Comparison of ENCODE assay signal across 8 mouse cellular contexts in the genomic region with DNA sequence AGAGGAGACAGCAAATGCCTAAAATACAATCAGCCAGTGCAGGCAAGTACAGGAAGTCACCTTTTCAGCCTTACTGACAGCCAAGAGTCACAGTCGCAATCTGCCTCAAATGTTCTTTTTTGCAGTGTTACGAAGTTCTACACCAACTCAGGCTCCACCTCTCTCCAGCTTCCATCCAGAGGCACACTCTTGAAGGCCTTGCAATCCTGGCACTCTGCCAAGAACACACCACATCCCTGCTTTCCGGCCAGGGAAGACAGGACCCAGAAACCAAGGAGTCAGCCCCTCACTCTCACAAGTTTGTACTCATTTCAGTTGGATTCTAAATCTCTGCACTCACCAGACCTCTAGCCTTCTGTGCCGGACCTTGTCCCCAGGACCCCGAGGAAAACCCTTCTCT.
DNase-seq lines count a peak whose midpoint lies in the region; ATAC-seq and TF ChIP-seq lines count a peak whose summit lies in the region.
"Had no signal": no experiment of that assay in that cellular context is flagged by ENCODE, and none has a peak within 500 bp of the region (broad histone marks: within the 10 kb centered on the region; RNA-seq: fewer than 3 reads in every experiment).

No protein-coding gene starts in this region.

- WGBS in liver, postnatal 0 days (ENCODE audit: insufficient replicate concordance), result 48% methylated on average over 5 of the region's 5 CpGs

- H3K9me3 ChIP-seq in liver, postnatal 0 days (ENCODE audit: low read length), result no peaks in the 10 kb centered on the region
- H3K9me3 ChIP-seq: liver, embryonic 15.5 days had no signal

- no peaks in the 10 kb centered on the region for H3K36me3 ChIP-seq in liver, postnatal 0 days (replicated peaks; ENCODE audit: insufficient read depth, low read length)
- H3K36me3 ChIP-seq: liver, embryonic 15.5 days had no signal

- no peak for ATAC-seq in liver, postnatal 0 days

- TF ChIP-seq CTCF in liver, postnatal 0 days (IDR thresholded peaks at IDR 0.05; ENCODE audit: low read depth), result no peak

- no peak overlapping the region for H3K4me3 ChIP-seq in liver, postnatal 0 days (ENCODE audit: low read depth, low read length)
- H3K4me3 ChIP-seq: liver, embryonic 15.5 days had no signal

- no peak overlapping the region for H3K4me2 ChIP-seq in liver, postnatal 0 days (ENCODE audit: low read depth, low read length)
- H3K4me2 ChIP-seq: liver, embryonic 15.5 days had no signal

- no peak overlapping the region for H3K9ac ChIP-seq in liver, postnatal 0 days (replicated peaks)
- H3K9ac ChIP-seq: liver, embryonic 15.5 days had no signal

- TF ChIP-seq EP300 in liver, postnatal 0 days (IDR thresholded peaks at IDR 0.05; ENCODE audit: low read depth), result no peak

- peak; percentile 42 for DNase-seq in liver
- DNase-seq in liver, postnatal 0 days, result no peak
- DNase-seq in adrenal gland, postnatal 36 days, result peak; percentile 73 to 78
- peak; percentile 45 to 58 for DNase-seq in kidney, adult 8-10 months
- DNase-seq in skeletal muscle tissue, adult 2 months (ENCODE audit: low read depth, low spot score), result peak; percentile 17
- DNase-seq in urinary bladder, adult 2 months (ENCODE audit: low spot score), result no peak
- DNase-seq in left cerebral cortex, adult 18-20 months (ENCODE audit: low spot score in 2 of 2), result no peak

- H3K27ac ChIP-seq in liver, postnatal 0 days (ENCODE audit: low read depth), result no peak overlapping the region
- H3K27ac ChIP-seq: liver, embryonic 15.5 days had no signal

- peaks cover 7% of the 10 kb centered on the region; the same call in 1 of the 2 replicates for H3K4me1 ChIP-seq in liver, postnatal 0 days (ENCODE audit: insufficient read depth)

- no peaks in the 10 kb centered on the region for H3K27me3 ChIP-seq in liver, postnatal 0 days (ENCODE audit: insufficient read depth, low read length)
- H3K27me3 ChIP-seq: liver, embryonic 15.5 days had no signal

Comparison
In these comparisons a context has a peak if more than half of its experiments do, and no peak if none do; other contexts are left out.
1. DNase-seq: peak in liver (single experiment), adrenal gland, postnatal 36 days (2 of 2), kidney, adult 8-10 months (2 of 2) and skeletal muscle tissue, adult 2 months (single experiment); none in liver, postnatal 0 days (single experiment), urinary bladder, adult 2 months (single experiment) and left cerebral cortex, adult 18-20 months (0 of 2).